Mouse (Mus musculus) hematopoietic stem cell, adult 5-6 weeks (primary cell): ENCODE results near the gene Mif. TPM values are rescaled to one million over a fixed set of nuclear protein-coding genes. Genes with fewer than 3 reads are reported as not detected.

Experiments used
- ATAC-seq, 2 experiments: fragments of 125-278 bp in 1 of 2; replicated peaks in 1 of 2; 2 replicates each; pipeline ENCODE4 v1.8.0; 2016 to 2017; ENCODE audit warnings: inconsistent platforms in 2 of 2, mild to moderate bottlenecking in 2 of 2, moderate number of reproducible peaks in 2 of 2, low read depth in 1 of 2, moderate TSS enrichment in 1 of 2; ENCODE audit not compliant: low FRiP score in 2 of 2, poor library complexity in 2 of 2, severe bottlenecking in 2 of 2, insufficient read depth in 1 of 2, low TSS enrichment in 1 of 2
- total RNA-seq: library from RNA; stranded (forward); fragments of 172-1452, 232-1000 nt; gene quantifications from 2 replicates; pipeline ENCODE4 v1.2.3, GENCODE M21; 2017

Mif gene
- total RNA-seq, 1 experiment from 2014 or later, result 626 TPM

DNA sequence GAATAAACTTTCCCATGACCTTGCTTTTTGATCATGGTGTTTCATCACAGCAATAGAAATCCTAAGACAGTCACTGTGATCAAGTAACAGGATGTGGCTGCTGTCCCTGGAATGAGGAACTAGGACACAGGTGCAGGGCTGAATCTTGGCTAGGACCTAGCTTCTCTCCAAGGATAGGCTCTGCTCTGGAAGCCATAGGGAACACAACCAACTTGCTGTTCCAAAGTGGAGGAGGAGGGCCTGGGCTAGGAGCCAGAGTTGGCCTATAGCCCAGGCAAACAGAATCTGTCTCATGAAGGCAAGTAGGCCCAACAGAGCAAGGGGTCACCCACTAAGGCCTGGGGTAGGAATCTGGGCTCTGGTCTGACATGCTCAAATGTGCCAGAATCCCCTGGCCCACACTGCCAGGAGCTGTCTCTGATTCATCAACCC, 31.5 kb downstream of the Mif start:
- ATAC-seq, result peak; percentile 36 to 63; a peak in 2 of 4 replicates

- ATAC-seq, result 0 out of 4 replicates have a peak, but pooled peaks of 1 of the 2 experiments have one; percentile 9
Observed at GRCm38 (mm10) chr10:75827668-75828360, 32.2 kb downstream of the Mif start.

DNA sequence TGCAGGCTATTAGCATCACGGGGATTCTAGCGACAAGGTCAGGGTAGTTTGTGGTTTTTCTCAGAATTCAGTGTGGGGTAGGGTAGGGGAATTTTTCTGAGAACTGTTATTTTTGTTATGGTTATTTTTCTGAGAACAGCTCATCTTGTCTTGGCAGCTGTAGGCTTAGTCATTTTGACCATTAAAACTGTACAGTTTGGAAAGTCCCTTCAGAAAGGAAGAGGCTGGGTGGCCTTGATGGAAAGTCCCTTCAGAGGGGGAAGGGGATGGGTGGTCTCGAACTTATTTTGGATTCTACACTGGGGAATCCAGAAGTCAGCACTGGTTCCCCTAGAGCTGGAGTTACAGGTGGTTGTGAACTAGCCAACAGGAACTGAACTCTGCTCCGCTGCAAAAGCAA, 35.5 kb downstream of the Mif start:
- ATAC-seq, result no peak

DNA sequence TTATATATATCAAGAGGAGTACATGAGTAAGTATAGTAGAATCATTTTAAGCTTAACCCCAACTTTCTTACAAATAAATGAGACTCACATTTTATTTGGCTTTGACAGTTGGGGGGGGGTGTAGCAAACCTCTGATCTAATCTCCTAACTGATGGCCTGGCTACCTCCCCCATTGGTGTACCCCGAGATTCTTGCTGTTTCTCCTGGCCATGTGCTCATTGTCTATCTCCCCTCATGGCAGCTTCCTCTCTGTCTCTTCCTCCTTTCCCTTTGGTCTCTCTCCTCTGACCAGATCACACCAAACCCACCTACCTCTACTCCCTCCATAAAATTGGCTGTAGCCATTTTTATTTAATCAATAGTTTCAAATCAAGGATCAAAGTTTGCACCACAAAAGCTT, 36.3 kb downstream of the Mif start:
- ATAC-seq, result no peak

DNA sequence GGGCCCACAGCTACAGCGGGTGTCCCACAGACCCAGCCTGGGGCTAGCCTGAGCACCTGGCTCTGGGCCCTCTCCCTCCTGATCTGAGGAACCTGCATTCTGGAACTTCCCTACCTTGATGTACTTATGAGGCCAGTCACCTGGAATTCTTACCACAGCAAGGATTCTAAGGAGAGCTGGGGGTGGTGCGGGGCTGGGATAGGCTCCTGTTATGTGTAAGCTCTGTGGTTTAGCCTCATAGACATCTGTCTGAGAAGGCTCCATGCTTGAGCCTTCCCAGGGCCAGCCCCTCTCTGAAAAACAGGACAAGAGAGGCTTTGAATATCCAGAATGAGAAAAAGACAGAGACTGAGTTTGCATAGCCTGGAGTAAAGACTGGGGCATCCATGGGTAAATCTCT, 37.6 kb downstream of the Mif start, which contains the start of gene Gstt4:
Gene Gstt4, minus strand, starts transcription at position 101 of the 400 bp plus-strand sequence.
- no peak for ATAC-seq

GRCm38 (mm10) chr10:75819882-75820281, 40.2 kb downstream of the Mif start:
- ATAC-seq, result no peak

DNA sequence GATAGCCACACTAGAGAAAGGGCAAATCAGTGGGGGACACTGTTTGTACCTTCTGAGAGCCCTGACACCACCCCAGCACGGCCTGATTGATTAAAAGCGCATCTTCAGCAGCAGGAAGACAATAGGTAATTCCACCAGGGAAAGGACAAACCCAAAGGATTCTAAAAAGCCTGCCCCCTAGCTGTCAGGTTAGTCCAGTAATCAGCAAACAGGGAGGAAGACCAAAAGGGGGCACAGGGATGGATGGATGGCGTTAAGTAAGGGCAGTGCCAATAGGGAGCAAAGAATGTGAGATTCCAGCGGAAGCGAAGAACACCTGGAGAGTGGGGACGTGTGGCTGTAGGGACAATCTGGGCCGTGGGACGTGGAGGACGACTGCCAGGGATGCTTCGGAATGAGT, 41.4 kb downstream of the Mif start:
- no peak for ATAC-seq

Other genes starting within 250 kb of the Mif start
- gene Susd2, start 216.2 kb downstream of the Mif start, total RNA-seq, result 0.20 TPM in 1 of 2 replicates, not detected in the other
- gene Cabin1, start 95.9 kb downstream of the Mif start, total RNA-seq, result 27.9 and 29.3 TPM in 2 replicates
- 44.2 and 44.6 TPM in 2 replicates for gene Ddt, start 86.8 kb downstream of the Mif start, total RNA-seq
- not detected in 2 replicates for gene Gm20441, start 79.3 kb downstream of the Mif start, total RNA-seq
- 12.2 and 12.6 TPM in 2 replicates for gene Gstt3, start 78.8 kb downstream of the Mif start, total RNA-seq
- gene Gstt1, start 61.7 kb downstream of the Mif start, total RNA-seq, result 4.7 and 5.6 TPM in 2 replicates
- gene Gstt4, start 37.7 kb downstream of the Mif start, total RNA-seq, result not detected in 2 replicates
- 19.4 and 24.0 TPM in 2 replicates for gene Gstt2, start 22.8 kb downstream of the Mif start, total RNA-seq
- gene Derl3, start 33.2 kb upstream of the Mif start, total RNA-seq, result 1.8 and 4.2 TPM in 2 replicates
- gene Smarcb1, start 61.4 kb upstream of the Mif start, total RNA-seq, result 68.7 and 101 TPM in 2 replicates
- gene Chchd10, start 72.9 kb upstream of the Mif start, total RNA-seq, result 12.6 and 52.1 TPM in 2 replicates
- gene Mmp11, start 76.3 kb upstream of the Mif start, total RNA-seq, result 0.79 and 18.0 TPM in 2 replicates
- gene Gm867, start 80.4 kb upstream of the Mif start, total RNA-seq, result not detected in 2 replicates
- gene Vpreb3, start 82.8 kb upstream of the Mif start, total RNA-seq, result not detected in 2 replicates
- gene Gm5134, start 94.3 kb upstream of the Mif start, total RNA-seq, result 0.15 and 1.3 TPM in 2 replicates
- 5.6 and 8.6 TPM in 2 replicates for gene Zfp280b, start 172.4 kb upstream of the Mif start, total RNA-seq